37 mouse cellular contexts compared by ENCODE assay signal in the genomic region with DNA sequence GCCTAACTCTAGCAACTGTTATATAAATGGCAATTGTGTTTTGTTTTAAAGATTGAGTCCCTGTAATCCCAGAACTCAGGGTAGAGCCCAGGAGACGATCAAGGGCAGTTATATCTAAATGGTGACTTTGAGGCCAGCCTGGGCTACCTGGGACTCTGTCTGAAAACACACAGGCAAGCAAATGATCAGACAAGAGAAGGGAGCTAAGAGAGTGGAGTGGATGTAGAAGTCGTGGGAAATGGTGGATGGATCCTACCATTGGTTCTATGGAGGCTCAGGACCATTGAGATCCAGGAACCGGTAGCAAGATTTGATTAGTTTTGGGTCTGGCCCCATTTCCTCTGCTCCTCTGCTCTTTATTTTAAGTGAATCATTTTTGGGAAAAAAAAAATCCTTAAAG. TPM values are rescaled to one million over a fixed set of nuclear protein-coding genes. Genes with fewer than 3 reads are reported as not detected.
DNase-seq lines count a peak whose midpoint lies in the region; ATAC-seq and TF ChIP-seq lines count a peak whose summit lies in the region.
"Had no signal": no experiment of that assay in that cellular context is flagged by ENCODE, and none has a peak within 500 bp of the region (broad histone marks: within the 10 kb centered on the region; RNA-seq: fewer than 3 reads in every experiment).

No protein-coding gene starts in this region.

- peaks cover 9% of the 10 kb centered on the region for H3K4me1 ChIP-seq in bone marrow, adult 2 months (ENCODE audit: control insufficient read depth, insufficient read depth, low read length)
- H3K4me1 ChIP-seq in hindbrain, postnatal 0 days (ENCODE audit: insufficient read depth, low read length), result no peaks in the 10 kb centered on the region
- H3K4me1 ChIP-seq: embryonic facial prominence, embryonic 13.5 days; hindbrain, embryonic 13.5 days had no signal

- ATAC-seq in CD4-positive, CD25-positive, alpha-beta regulatory T cell, adult 4 months, result no peak
- ATAC-seq in hindbrain, postnatal 0 days, result no peak
- ATAC-seq: activated CD4-positive, CD25-positive, alpha-beta regulatory T cell, adult 4 months; forebrain, embryonic 14.5 days; forebrain, postnatal 0 days; hindbrain, embryonic 16.5 days; intestine, postnatal 0 days had no signal

- no peak overlapping the region for H3K4me2 ChIP-seq in hindbrain, postnatal 0 days (ENCODE audit: low read depth, low read length)
- H3K4me2 ChIP-seq: embryonic facial prominence, embryonic 13.5 days; heart, embryonic 12.5 days; heart, embryonic 15.5 days; hindbrain, embryonic 13.5 days had no signal

- H3K9ac ChIP-seq in hindbrain, postnatal 0 days (replicated peaks; ENCODE audit: low read length), result no peak overlapping the region
- H3K9ac ChIP-seq: embryonic facial prominence, embryonic 13.5 days; forebrain, postnatal 0 days; heart, embryonic 12.5 days; heart, embryonic 15.5 days; hindbrain, embryonic 13.5 days had no signal

- no peak for TF ChIP-seq CTCF in bone marrow, adult 2 months (IDR thresholded peaks at IDR 0.05; ENCODE audit: control insufficient read depth, insufficient read depth, low read length)
- no peak for TF ChIP-seq CTCF in hindbrain, postnatal 0 days (IDR thresholded peaks at IDR 0.05; ENCODE audit: low read depth)

- peaks cover 25% of the 10 kb centered on the region for H3K79me2 ChIP-seq in macrophage (ENCODE audit: inconsistent target)

- DNase-seq in CD4-positive, CD25-positive, alpha-beta regulatory T cell, adult 2 months (ENCODE audit: low read depth, low spot score), result peak; percentile 22
- DNase-seq in A20 (ENCODE audit: low read depth, low spot score) (peak; percentile 50), MN1 (ENCODE audit: low spot score) (no peak)
- no peak for DNase-seq in adrenal gland, adult 8-10 months
- no peak for DNase-seq in hindbrain, postnatal 0 days (ENCODE audit: low spot score)
- DNase-seq: adrenal gland, postnatal 10 days; adrenal gland, postnatal 36 days; B cell, adult 2 months; cerebellum, adult 11-12 months; cerebellum, adult 8-10 months; cerebellum, postnatal 10 days; cerebellum, postnatal 36 days; embryo, embryonic 11 days; forebrain, postnatal 0 days; gastrocnemius, postnatal 25 days; heart, adult 18-20 months; heart, postnatal 10 days; heart, postnatal 36 days had no signal

- no peak for TF ChIP-seq POLR2A in bone marrow, adult 2 months (IDR thresholded peaks at IDR 0.05; ENCODE audit: borderline replicate concordance, control insufficient read depth, low read depth, low read length)

- 75% methylated on average over 3 of the region's 3 CpGs for WGBS in bone marrow, adult 2 months
- WGBS in macrophage (ENCODE audit: missing documents), result 88% methylated on average over 3 of the region's 3 CpGs
- 85% methylated on average over 3 of the region's 3 CpGs for WGBS in hindbrain, postnatal 0 days

- no peaks in the 10 kb centered on the region for H3K9me3 ChIP-seq in hindbrain, postnatal 0 days (ENCODE audit: low read length)
- H3K9me3 ChIP-seq: embryonic facial prominence, embryonic 10.5 days; embryonic facial prominence, embryonic 13.5 days; heart, embryonic 12.5 days; heart, embryonic 15.5 days; hindbrain, embryonic 10.5 days; hindbrain, embryonic 13.5 days had no signal

- H3K36me3 ChIP-seq in macrophage (ENCODE audit: inconsistent target), result no peaks in the 10 kb centered on the region; the same call in 1 of the 2 replicates
- H3K36me3 ChIP-seq in hindbrain, postnatal 0 days (ENCODE audit: insufficient read depth, low read length), result no peaks in the 10 kb centered on the region
- H3K36me3 ChIP-seq: embryonic facial prominence, embryonic 10.5 days; embryonic facial prominence, embryonic 13.5 days; heart, embryonic 12.5 days; heart, embryonic 15.5 days; hindbrain, embryonic 10.5 days; hindbrain, embryonic 13.5 days had no signal

- no peak overlapping the region for H3K4me3 ChIP-seq in bone marrow, adult 2 months (replicated peaks; ENCODE audit: control insufficient read depth, low read depth, low read length)
- no peak overlapping the region for H3K4me3 ChIP-seq in macrophage (ENCODE audit: inconsistent target)
- H3K4me3 ChIP-seq in hindbrain, postnatal 0 days (ENCODE audit: low read length), result no peak overlapping the region
- H3K4me3 ChIP-seq: embryonic facial prominence, embryonic 10.5 days; embryonic facial prominence, embryonic 13.5 days; erythroblast, embryonic 14.5 days; heart, embryonic 12.5 days; heart, embryonic 15.5 days; hindbrain, embryonic 10.5 days; hindbrain, embryonic 13.5 days had no signal

- peak overlapping the region; percentile 19; the same call in 1 of the 2 replicates for H3K27ac ChIP-seq in bone marrow, adult 2 months (ENCODE audit: control insufficient read depth, insufficient read depth, low read depth, low read length, poor library complexity)
- peak overlapping the region; percentile 95 for H3K27ac ChIP-seq in macrophage
- H3K27ac ChIP-seq in hindbrain, postnatal 0 days, result no peak overlapping the region
- H3K27ac ChIP-seq: embryonic facial prominence, embryonic 10.5 days; embryonic facial prominence, embryonic 13.5 days; heart, embryonic 15.5 days; hindbrain, embryonic 10.5 days; hindbrain, embryonic 13.5 days had no signal

- H3K27me3 ChIP-seq in hindbrain, postnatal 0 days (ENCODE audit: insufficient read depth, low read length), result no peaks in the 10 kb centered on the region
- H3K27me3 ChIP-seq: embryonic facial prominence, embryonic 13.5 days; heart, embryonic 12.5 days; heart, embryonic 15.5 days; hindbrain, embryonic 13.5 days had no signal

RNA-seq across cellular contexts. Expression of gene Cd52, which starts 1.2 kb away (rescaled TPM):
- polyA plus RNA-seq in CD4-positive, CD25-positive, alpha-beta regulatory T cell, adult 4 months (2017; shearing (Covaris generic)), result 1,000 to 10,000 TPM; 2,918 to 3,094 TPM
- polyA plus RNA-seq in bone marrow, adult 2 months (2011; ENCODE audit: insufficient read depth, insufficient read length, low replicate concordance, missing spikeins), result 270 and 801 TPM in 2 replicates
- 100 to 1,000 TPM in 6 of 26 experiments, 10 to 100 TPM in 15, 1 to 10 TPM in 5; 6.1 to 152 (median 49.1) TPM for total RNA-seq in macrophage (2018; cell fraction: chromatin; rRNA removed)
- 1,000 to 10,000 TPM in 13 of 26 experiments, 100 to 1,000 TPM in 13; 306 to 2,085 (median 961) TPM for total RNA-seq in macrophage (2018; cell fraction: cytosol; rRNA removed)
- 100 to 1,000 TPM in 16 of 26 experiments, 10 to 100 TPM in 10; 26.5 to 781 (median 239) TPM for total RNA-seq in macrophage (2018; cell fraction: nucleus; rRNA removed)
- 559 to 720 TPM (median 599 TPM) in 3 replicates for polyA plus RNA-seq in macrophage (2018)
- 10 to 100 TPM; 13.4 to 23.4 (median 19.6) TPM for total RNA-seq in adrenal gland, adult 8-10 months (2022)
- not detected in 2 replicates for total RNA-seq in hindbrain, postnatal 0 days (2014; rRNA removed)
- 2.7 TPM in 2 replicates for polyA plus RNA-seq in hindbrain, postnatal 0 days (2015; fragmentation: Nextera tagmentation; extraction: Ambion mirVana)

RNA-seq across cellular contexts. Expression of gene Ubxn11, which starts 6.2 kb away (rescaled TPM):
- 10 to 100 TPM; 31.2 to 54.2 TPM for polyA plus RNA-seq in CD4-positive, CD25-positive, alpha-beta regulatory T cell, adult 4 months (2017; shearing (Covaris generic))
- polyA plus RNA-seq in bone marrow, adult 2 months (2011; ENCODE audit: insufficient read depth, insufficient read length, low replicate concordance, missing spikeins), result 3.3 and 13.7 TPM in 2 replicates
- total RNA-seq in macrophage (2018; cell fraction: chromatin; rRNA removed), result 10 to 100 TPM in 25 of 26 experiments, 1 to 10 TPM in 1; 3.9 to 28.3 (median 19.3) TPM
- total RNA-seq in macrophage (2018; cell fraction: cytosol; rRNA removed), result 1 to 10 TPM in 16 of 26 experiments, under 1 TPM in 10; 0.44 to 2.6 (median 1.1) TPM
- total RNA-seq in macrophage (2018; cell fraction: nucleus; rRNA removed), result 10 to 100 TPM in 8 of 26 experiments, 1 to 10 TPM in 18; 5.0 to 14.9 (median 8.9) TPM
- polyA plus RNA-seq in macrophage (2018), result 1.0 to 3.2 TPM (median 1.3 TPM) in 3 replicates
- total RNA-seq in adrenal gland, adult 8-10 months (2022), result 10 to 100 TPM in 2 of 4 experiments, 1 to 10 TPM in 2; 6.0 to 21.7 (median 13.2) TPM
- total RNA-seq in hindbrain, postnatal 0 days (2014; rRNA removed), result 3.5 and 8.9 TPM in 2 replicates
- polyA plus RNA-seq in hindbrain, postnatal 0 days (2015; fragmentation: Nextera tagmentation; extraction: Ambion mirVana), result 14.0 and 14.6 TPM in 2 replicates

RNA-seq across cellular contexts. Expression of gene Sh3bgrl3, which starts 32.5 kb away (rescaled TPM):
- 1,000 to 10,000 TPM in 1 of 2 experiments, 100 to 1,000 TPM in 1; 977 to 1,004 TPM for polyA plus RNA-seq in CD4-positive, CD25-positive, alpha-beta regulatory T cell, adult 4 months (2017; shearing (Covaris generic))
- 299 and 416 TPM in 2 replicates for polyA plus RNA-seq in bone marrow, adult 2 months (2011; ENCODE audit: insufficient read depth, insufficient read length, low replicate concordance, missing spikeins)
- total RNA-seq in macrophage (2018; cell fraction: chromatin; rRNA removed), result 100 to 1,000 TPM in 1 of 26 experiments, 10 to 100 TPM in 25; 12.2 to 104 (median 43.8) TPM
- total RNA-seq in macrophage (2018; cell fraction: cytosol; rRNA removed), result 1,000 to 10,000 TPM in 13 of 26 experiments, 100 to 1,000 TPM in 13; 834 to 1,250 (median 980) TPM
- total RNA-seq in macrophage (2018; cell fraction: nucleus; rRNA removed), result 100 to 1,000 TPM in 20 of 26 experiments, 10 to 100 TPM in 6; 36.3 to 257 (median 152) TPM
- polyA plus RNA-seq in macrophage (2018), result 849 to 1,117 TPM (median 993 TPM) in 3 replicates
- 100 to 1,000 TPM in 2 of 4 experiments, 10 to 100 TPM in 2; 81.0 to 121 (median 98.4) TPM for total RNA-seq in adrenal gland, adult 8-10 months (2022)
- 220 and 259 TPM in 2 replicates for total RNA-seq in hindbrain, postnatal 0 days (2014; rRNA removed)
- 553 and 564 TPM in 2 replicates for polyA plus RNA-seq in hindbrain, postnatal 0 days (2015; fragmentation: Nextera tagmentation; extraction: Ambion mirVana)

RNA-seq across cellular contexts. Expression of gene Crybg2, which starts 35.5 kb away (rescaled TPM):
- 10 to 100 TPM; 20.9 to 28.2 TPM for polyA plus RNA-seq in CD4-positive, CD25-positive, alpha-beta regulatory T cell, adult 4 months (2017; shearing (Covaris generic))
- polyA plus RNA-seq in bone marrow, adult 2 months (2011; ENCODE audit: insufficient read depth, insufficient read length, low replicate concordance, missing spikeins), result 4.6 TPM in 1 of 2 replicates, not detected in the other
- total RNA-seq in macrophage (2018; cell fraction: chromatin; rRNA removed), result not detected
- total RNA-seq in macrophage (2018; cell fraction: cytosol; rRNA removed), result not detected
- not detected for total RNA-seq in macrophage (2018; cell fraction: nucleus; rRNA removed)
- polyA plus RNA-seq in macrophage (2018), result not detected in 3 replicates
- not detected for total RNA-seq in adrenal gland, adult 8-10 months (2022)
- 1.7 and 2.8 TPM in 2 replicates for total RNA-seq in hindbrain, postnatal 0 days (2014; rRNA removed)
- 5.9 and 6.7 TPM in 2 replicates for polyA plus RNA-seq in hindbrain, postnatal 0 days (2015; fragmentation: Nextera tagmentation; extraction: Ambion mirVana)
- total RNA-seq: adrenal gland, postnatal 36 days; gastrocnemius, adult 8-10 months; gastrocnemius, postnatal 25 days; heart, postnatal 10 days; heart, postnatal 36 days had no signal
- polyA plus RNA-seq: erythroblast, embryonic 14.5 days had no signal

RNA-seq across cellular contexts. Expression of gene Zfp683, which starts 42.5 kb away (rescaled TPM):
- polyA plus RNA-seq in CD4-positive, CD25-positive, alpha-beta regulatory T cell, adult 4 months (2017; shearing (Covaris generic)), result 1 to 10 TPM in 1 of 2 experiments, under 1 TPM in 1; 0.85 to 1.3 TPM
- 1.0 TPM in 1 of 2 replicates, not detected in the other for polyA plus RNA-seq in bone marrow, adult 2 months (2011; ENCODE audit: insufficient read depth, insufficient read length, low replicate concordance, missing spikeins)
- total RNA-seq in macrophage (2018; cell fraction: chromatin; rRNA removed), result not detected
- total RNA-seq in macrophage (2018; cell fraction: cytosol; rRNA removed), result not detected
- total RNA-seq in macrophage (2018; cell fraction: nucleus; rRNA removed), result not detected
- polyA plus RNA-seq in macrophage (2018), result not detected in 3 replicates
- total RNA-seq in adrenal gland, adult 8-10 months (2022), result under 1 TPM in 1 of 4 experiments, not detected in 3; 0.40 TPM
- not detected in 2 replicates for total RNA-seq in hindbrain, postnatal 0 days (2014; rRNA removed)
- not detected in 2 replicates for polyA plus RNA-seq in hindbrain, postnatal 0 days (2015; fragmentation: Nextera tagmentation; extraction: Ambion mirVana)
- total RNA-seq: adrenal gland, postnatal 36 days; forebrain, postnatal 0 days; gastrocnemius, adult 8-10 months; gastrocnemius, postnatal 25 days; heart, adult 18-20 months; heart, postnatal 10 days; heart, postnatal 36 days; MEL had no signal
- polyA plus RNA-seq: brain, embryonic 14.5 days; cortical plate, adult 2 months; embryonic facial prominence, embryonic 10.5 days; embryonic facial prominence, embryonic 13.5 days; erythroblast, embryonic 14.5 days; forebrain, embryonic 14.5 days; forebrain, postnatal 0 days; heart, embryonic 12.5 days; heart, embryonic 15.5 days; hindbrain, embryonic 10.5 days; hindbrain, embryonic 13.5 days; hindbrain, embryonic 16.5 days; intestine, embryonic 14.5 days; intestine, postnatal 0 days had no signal

Comparison
In these comparisons a context has a peak if more than half of its experiments do, and no peak if none do; other contexts are left out.
1. DNase-seq: peak in CD4-positive, CD25-positive, alpha-beta regulatory T cell, adult 2 months (single experiment) and A20 (single experiment); none in MN1 (single experiment), adrenal gland, adult 8-10 months (single experiment) and hindbrain, postnatal 0 days (single experiment).
2. RNA of gene Cd52, which starts 1.2 kb away (polyA plus RNA-seq): 2,918 to 3,094 TPM in CD4-positive, CD25-positive, alpha-beta regulatory T cell, adult 4 months, 270 to 801 TPM in bone marrow, adult 2 months and 559 to 720 TPM in macrophage; 2.7 TPM in hindbrain, postnatal 0 days; every median in the first group is over 10 times any median in the second.